Mouse (Mus musculus) embryonic fibroblast, embryonic 13.5 days (primary cell): ENCODE data around the gene Rdh12.

Experiments
- CTCF ChIP-seq: IDR thresholded peaks from 2 replicates; pipeline ENCODE4 v1.5.1; 2011; ENCODE audit warnings: mild to moderate bottlenecking, control low read depth, low read length, moderate library complexity, borderline replicate concordance; ENCODE audit not compliant: insufficient read depth
- POLR2A ChIP-seq: IDR thresholded peaks from 2 replicates; pipeline ENCODE4 v1.6.1; 2011; ENCODE audit warnings: low read depth, mild to moderate bottlenecking, control low read depth, low read length, moderate library complexity

DNA sequence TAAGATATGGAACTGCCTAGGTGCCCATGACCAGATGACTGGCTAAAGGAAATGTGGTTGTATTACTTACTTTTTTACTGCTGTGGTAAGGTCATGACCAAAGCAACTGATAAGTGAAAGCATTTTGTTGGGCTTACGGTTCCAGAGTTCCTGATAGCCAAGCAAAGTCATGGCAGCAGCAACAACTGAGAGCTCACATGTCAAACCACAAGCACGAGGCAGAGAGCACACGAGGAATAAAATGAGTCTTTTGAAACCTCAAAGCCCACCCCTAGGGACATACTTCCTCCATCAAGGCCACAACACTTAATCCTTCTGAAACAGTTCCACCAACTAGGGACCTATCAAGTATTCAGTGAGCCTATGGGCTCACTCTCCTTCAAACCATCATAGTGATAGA lies 6.8 kb upstream of the Rdh12 start:
- TF ChIP-seq CTCF (no peak), POLR2A (no peak)
